Mouse (Mus musculus): ENCODE results near the gene Gm20388. TPM values are rescaled to one million over a fixed set of nuclear protein-coding genes. Genes with fewer than 3 reads are reported as not detected.

The Gm20388 gene
- polyA plus RNA-seq, 1 experiment from 2014 or later: not detected

DNA sequence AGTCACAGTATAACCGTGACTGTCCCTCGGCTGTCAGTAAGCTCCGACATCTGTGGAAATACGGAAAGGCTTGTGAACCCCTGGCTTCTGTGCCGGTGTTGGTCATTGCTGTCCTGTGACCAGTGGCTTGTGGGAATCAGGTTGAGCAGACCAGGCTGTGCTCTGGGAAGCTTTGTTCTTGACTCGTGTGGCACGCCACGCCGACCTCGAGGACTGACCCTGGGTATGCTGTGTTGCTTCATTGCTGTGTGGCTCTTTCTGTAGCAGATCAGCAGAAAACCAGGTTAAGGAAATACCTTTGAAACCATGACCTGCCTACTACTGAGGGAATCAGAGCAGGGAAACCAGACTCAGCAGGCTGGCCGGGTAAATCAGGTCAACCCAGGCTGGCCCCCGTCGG is 4399.9 kb downstream of the Gm20388 start:
- Histone ChIP-seq H3K4me1 (ENCODE audit: control insufficient read depth, insufficient read depth, low read length) (peaks cover 12% of the 10 kb centered on the region), H3K4me3 (ENCODE audit: low read depth, low read length) (no peak overlapping the region), H3K27me3 (ENCODE audit: control insufficient read depth, insufficient read depth, low read length) (no peaks in the 10 kb centered on the region), H3K27ac (ENCODE audit: low read depth, low read length) (no peak overlapping the region), H3K36me3 (ENCODE audit: control insufficient read depth, insufficient read depth, low read length) (no peaks in the 10 kb centered on the region; the same call in none of the 2 replicates), H3K9ac (ENCODE audit: low read length) (no peak overlapping the region), H3K4me2 (no peak overlapping the region), H3K9me3 (ENCODE audit: control insufficient read depth, low read length) (no peaks in the 10 kb centered on the region)
- DNase-seq (ENCODE audit: low spot score, missing footprints): no peak
- WGBS: 84% methylated on average over 13 of the region's 13 CpGs
- ATAC-seq (ENCODE audit: low FRiP score): no peak

- no peak overlapping the region for H3K4me3 ChIP-seq (ENCODE audit: low read depth, low read length)
- no peaks in the 10 kb centered on the region for H3K9me3 ChIP-seq (ENCODE audit: control insufficient read depth, low read length)
- H3K36me3 ChIP-seq (ENCODE audit: control insufficient read depth, insufficient read depth, low read length): no peaks in the 10 kb centered on the region; the same call in none of the 2 replicates
- DNase-seq (ENCODE audit: low spot score, missing footprints) (no peak), ATAC-seq (ENCODE audit: low FRiP score) (no peak)
- no peak overlapping the region for H3K27ac ChIP-seq (ENCODE audit: low read depth, low read length)
- H3K4me2 ChIP-seq: no peak overlapping the region
- WGBS: 79% methylated on average over 6 of the region's 6 CpGs
- H3K4me1 ChIP-seq (ENCODE audit: control insufficient read depth, insufficient read depth, low read length): peaks cover 12% of the 10 kb centered on the region
- no peaks in the 10 kb centered on the region for H3K27me3 ChIP-seq (ENCODE audit: control insufficient read depth, insufficient read depth, low read length)
- no peak overlapping the region for H3K9ac ChIP-seq (ENCODE audit: low read length)
Observed at GRCm38 (mm10) chr8:124311111-124311510, 4400.5 kb downstream of the Gm20388 start.

DNA sequence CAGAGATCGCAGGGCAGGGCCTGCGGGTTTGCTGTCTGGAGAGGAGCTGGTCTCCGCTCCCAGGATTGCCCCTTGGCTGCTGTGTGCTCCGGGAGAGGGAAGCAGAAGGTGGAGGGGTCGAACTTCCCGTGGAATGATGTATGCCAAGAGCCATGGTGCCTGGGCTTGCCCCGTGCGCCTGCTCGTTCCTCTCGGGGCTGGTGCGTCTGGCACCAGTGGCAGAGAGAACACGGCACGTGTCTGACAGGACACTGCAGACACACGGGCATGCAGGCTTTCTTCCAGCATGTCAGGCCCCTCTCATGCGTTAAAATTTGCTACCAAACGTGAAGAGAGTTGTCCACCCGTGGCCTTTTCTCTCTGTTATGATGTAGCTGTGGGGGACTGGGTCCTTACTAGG is 4401.1 kb downstream of the Gm20388 start:
- WGBS: 93% methylated on average over 17 of the region's 17 CpGs
- Histone ChIP-seq H3K4me1 (ENCODE audit: control insufficient read depth, insufficient read depth, low read length) (peaks cover 12% of the 10 kb centered on the region), H3K4me3 (ENCODE audit: low read depth, low read length) (no peak overlapping the region), H3K9me3 (ENCODE audit: control insufficient read depth, low read length) (no peaks in the 10 kb centered on the region), H3K27me3 (ENCODE audit: control insufficient read depth, insufficient read depth, low read length) (no peaks in the 10 kb centered on the region), H3K9ac (ENCODE audit: low read length) (no peak overlapping the region), H3K4me2 (no peak overlapping the region), H3K27ac (ENCODE audit: low read depth, low read length) (no peak overlapping the region), H3K36me3 (ENCODE audit: control insufficient read depth, insufficient read depth, low read length) (no peaks in the 10 kb centered on the region; the same call in none of the 2 replicates)
- no peak for DNase-seq (ENCODE audit: low spot score, missing footprints)
- no peak for ATAC-seq (ENCODE audit: low FRiP score)

- Histone ChIP-seq H3K27ac (ENCODE audit: low read depth, low read length) (no peak overlapping the region), H3K4me1 (ENCODE audit: control insufficient read depth, insufficient read depth, low read length) (peaks cover 12% of the 10 kb centered on the region), H3K36me3 (ENCODE audit: control insufficient read depth, insufficient read depth, low read length) (no peaks in the 10 kb centered on the region; the same call in none of the 2 replicates), H3K4me3 (ENCODE audit: low read depth, low read length) (no peak overlapping the region), H3K4me2 (no peak overlapping the region), H3K9me3 (ENCODE audit: control insufficient read depth, low read length) (no peaks in the 10 kb centered on the region), H3K27me3 (ENCODE audit: control insufficient read depth, insufficient read depth, low read length) (no peaks in the 10 kb centered on the region), H3K9ac (ENCODE audit: low read length) (no peak overlapping the region)
- ATAC-seq (ENCODE audit: low FRiP score) (no peak), DNase-seq (ENCODE audit: low spot score, missing footprints) (no peak)
- WGBS: 91% methylated on average over 10 of the region's 10 CpGs
Observed at GRCm38 (mm10) chr8:124312228-124312627, 4401.6 kb downstream of the Gm20388 start.

- 35% methylated on average over 10 of the region's 10 CpGs for WGBS
- H3K27ac ChIP-seq (ENCODE audit: low read depth, low read length): peak overlapping the region; percentile 80
Observed at GRCm38 (mm10) chr8:124314803-124315202, 4404.2 kb downstream of the Gm20388 start.

DNA sequence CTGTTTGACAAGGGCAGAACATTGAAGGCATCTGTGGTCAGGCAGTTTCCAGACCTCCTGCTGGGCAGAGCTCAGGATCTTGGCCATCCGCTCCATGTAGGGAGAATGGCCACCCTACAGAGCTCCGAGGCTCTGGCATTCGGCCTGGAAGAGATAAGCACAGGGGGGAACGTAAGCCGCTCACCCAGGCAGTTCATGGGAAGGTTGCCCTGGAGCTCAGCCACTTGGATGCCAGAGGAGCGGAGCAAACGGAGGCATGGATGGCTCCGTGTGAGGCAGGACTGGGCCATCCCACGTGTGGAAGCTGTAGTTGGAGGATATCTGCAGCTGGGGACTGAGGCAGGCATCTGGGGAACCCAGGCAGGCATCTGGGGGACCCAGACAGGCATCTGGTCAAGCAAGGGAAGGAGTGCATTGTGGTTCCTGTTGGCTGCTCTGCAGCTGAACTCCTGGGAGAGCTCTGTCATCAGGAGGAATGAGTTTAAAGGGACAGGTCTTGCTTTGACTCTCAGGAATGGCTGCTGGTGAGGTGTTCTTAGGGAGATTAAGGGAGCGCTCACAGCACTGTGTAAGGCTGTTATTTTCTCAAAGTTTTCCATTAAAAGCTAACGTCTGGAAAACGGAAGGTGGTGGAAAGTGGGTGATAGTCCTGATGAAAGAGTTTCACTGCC is 4406.0 kb downstream of the Gm20388 start:
- Histone ChIP-seq H3K27ac (ENCODE audit: low read depth, low read length) (no peak overlapping the region), H3K36me3 (ENCODE audit: control insufficient read depth, insufficient read depth, low read length) (no peaks in the 10 kb centered on the region), H3K9ac (ENCODE audit: low read length) (no peak overlapping the region), H3K4me3 (ENCODE audit: low read depth, low read length) (no peak overlapping the region), H3K27me3 (ENCODE audit: control insufficient read depth, insufficient read depth, low read length) (no peaks in the 10 kb centered on the region), H3K4me2 (no peak overlapping the region), H3K9me3 (ENCODE audit: control insufficient read depth, low read length) (no peaks in the 10 kb centered on the region), H3K4me1 (ENCODE audit: control insufficient read depth, insufficient read depth, low read length) (peaks cover 12% of the 10 kb centered on the region)
- ATAC-seq (ENCODE audit: low FRiP score) (no peak), DNase-seq (ENCODE audit: low spot score, missing footprints) (no peak)
- WGBS: 59% methylated on average over 12 of the region's 12 CpGs

More at GRCm38 (mm10) chr8:124314803-124315202, 4404.2 kb downstream of the Gm20388 start:
- no peak overlapping the region for H3K4me2 ChIP-seq
- no peaks in the 10 kb centered on the region for H3K36me3 ChIP-seq (ENCODE audit: control insufficient read depth, insufficient read depth, low read length)
- H3K9me3 ChIP-seq (ENCODE audit: control insufficient read depth, low read length): no peaks in the 10 kb centered on the region
- H3K4me3 ChIP-seq (ENCODE audit: low read depth, low read length): no peak overlapping the region
- DNase-seq (ENCODE audit: low spot score, missing footprints) (peak; percentile 94), ATAC-seq (ENCODE audit: low FRiP score) (peak; percentile 85)
- H3K27me3 ChIP-seq (ENCODE audit: control insufficient read depth, insufficient read depth, low read length): no peaks in the 10 kb centered on the region
- H3K4me1 ChIP-seq (ENCODE audit: control insufficient read depth, insufficient read depth, low read length): peaks cover 12% of the 10 kb centered on the region
- H3K9ac ChIP-seq (ENCODE audit: low read length): peak overlapping the region; percentile 35

DNA sequence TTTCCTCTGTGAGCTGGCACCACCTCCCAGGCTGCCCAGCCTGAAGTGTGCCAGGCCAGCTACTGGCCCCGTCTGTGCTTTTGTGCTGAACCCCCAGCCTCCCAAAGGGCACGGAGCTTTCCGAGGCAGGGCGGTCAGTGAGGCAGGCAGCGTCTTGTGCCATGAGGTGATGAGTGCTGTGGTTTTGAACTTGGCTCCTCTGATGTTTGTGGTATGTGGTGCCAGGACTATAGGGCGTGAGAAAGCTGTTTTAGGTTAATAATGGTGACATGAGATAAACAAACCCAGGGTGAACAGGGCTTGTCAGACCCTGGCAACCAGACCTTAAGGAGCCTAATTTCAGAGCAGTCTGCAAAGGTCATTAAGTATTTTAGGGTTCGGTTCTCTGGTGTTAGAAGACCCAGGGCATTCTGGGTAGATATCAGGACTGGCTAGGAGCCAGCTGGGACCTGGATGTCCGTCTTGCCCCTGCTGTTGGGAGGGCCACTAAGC is 4406.6 kb downstream of the Gm20388 start:
- Histone ChIP-seq H3K27ac (ENCODE audit: low read depth, low read length) (no peak overlapping the region), H3K9ac (ENCODE audit: low read length) (no peak overlapping the region), H3K4me3 (ENCODE audit: low read depth, low read length) (no peak overlapping the region), H3K4me1 (ENCODE audit: control insufficient read depth, insufficient read depth, low read length) (peaks cover 12% of the 10 kb centered on the region), H3K4me2 (no peak overlapping the region), H3K9me3 (ENCODE audit: control insufficient read depth, low read length) (no peaks in the 10 kb centered on the region), H3K27me3 (ENCODE audit: control insufficient read depth, insufficient read depth, low read length) (no peaks in the 10 kb centered on the region), H3K36me3 (ENCODE audit: control insufficient read depth, insufficient read depth, low read length) (no peaks in the 10 kb centered on the region)
- ATAC-seq (ENCODE audit: low FRiP score): no peak
- WGBS: 80% methylated on average over 8 of the region's 8 CpGs
- no peak for DNase-seq (ENCODE audit: low spot score, missing footprints)

GRCm38 (mm10) chr8:124317821-124318220 is 4407.2 kb downstream of the Gm20388 start:
- H3K36me3 ChIP-seq (ENCODE audit: control insufficient read depth, insufficient read depth, low read length): no peaks in the 10 kb centered on the region
- no peak overlapping the region for H3K4me3 ChIP-seq (ENCODE audit: low read depth, low read length)
- H3K27ac ChIP-seq (ENCODE audit: low read depth, low read length): no peak overlapping the region
- DNase-seq (ENCODE audit: low spot score, missing footprints) (no peak), ATAC-seq (ENCODE audit: low FRiP score) (no peak)
- no peaks in the 10 kb centered on the region for H3K9me3 ChIP-seq (ENCODE audit: control insufficient read depth, low read length)
- H3K4me1 ChIP-seq (ENCODE audit: control insufficient read depth, insufficient read depth, low read length): peaks cover 12% of the 10 kb centered on the region
- no peak overlapping the region for H3K4me2 ChIP-seq
- no peak overlapping the region for H3K9ac ChIP-seq (ENCODE audit: low read length)
- no peaks in the 10 kb centered on the region for H3K27me3 ChIP-seq (ENCODE audit: control insufficient read depth, insufficient read depth, low read length)
- WGBS: 92% methylated on average over 6 of the region's 6 CpGs

GRCm38 (mm10) chr8:124318612-124319315 is 4408.1 kb downstream of the Gm20388 start:
- peaks cover 12% of the 10 kb centered on the region for H3K4me1 ChIP-seq (ENCODE audit: control insufficient read depth, insufficient read depth, low read length)
- no peaks in the 10 kb centered on the region for H3K9me3 ChIP-seq (ENCODE audit: control insufficient read depth, low read length)
- DNase-seq (ENCODE audit: low spot score, missing footprints) (no peak), ATAC-seq (ENCODE audit: low FRiP score) (no peak)
- no peak overlapping the region for H3K27ac ChIP-seq (ENCODE audit: low read depth, low read length)
- H3K4me3 ChIP-seq (ENCODE audit: low read depth, low read length): no peak overlapping the region
- H3K4me2 ChIP-seq: no peak overlapping the region
- WGBS: 83% methylated on average over 11 of the region's 11 CpGs
- no peaks in the 10 kb centered on the region for H3K27me3 ChIP-seq (ENCODE audit: control insufficient read depth, insufficient read depth, low read length)
- H3K36me3 ChIP-seq (ENCODE audit: control insufficient read depth, insufficient read depth, low read length): no peaks in the 10 kb centered on the region
- no peak overlapping the region for H3K9ac ChIP-seq (ENCODE audit: low read length)

All from midbrain, embryonic 11.5 days (tissue).